Mouse (Mus musculus) cerebellum, adult 2 months (tissue): ENCODE measurements at regions not wholly inside any gene's neighbourhood (a gene's known extent, or its start where the extent isn't known, plus 50 kb on each side); places are given as distances from the start of the nearest gene placed in this dataset.

Source experiments
- CTCF ChIP-seq: fragments of 200-500 bp; IDR thresholded peaks from 2 replicates; pipeline ENCODE4 v1.5.1; 2011; ENCODE audit warnings: low read depth, mild to moderate bottlenecking, control low read depth, low read length, moderate library complexity, borderline replicate concordance; ENCODE audit not compliant: insufficient read depth
- POLR2A ChIP-seq: fragments of 200-500 bp; IDR thresholded peaks from 2 replicates; pipeline ENCODE4 v1.6.1; 2011; ENCODE audit warnings: low read length, control low read depth, borderline replicate concordance; ENCODE audit not compliant: insufficient read depth

- no peak for TF ChIP-seq CTCF
- TF ChIP-seq POLR2A = no peak
Measured at GRCm38 (mm10) chr8:78113105-78113504, 100.0 kb upstream of the Ttc29 start.
